Mouse (Mus musculus): Measurements from ENCODE around the gene Kcnq1. TPM values are rescaled to one million over a fixed set of nuclear protein-coding genes. Genes with fewer than 3 reads are reported as not detected.

Kcnq1 gene
- total RNA-seq, 2 experiments from 2014 or later: 6.0 to 7.7 TPM

DNA sequence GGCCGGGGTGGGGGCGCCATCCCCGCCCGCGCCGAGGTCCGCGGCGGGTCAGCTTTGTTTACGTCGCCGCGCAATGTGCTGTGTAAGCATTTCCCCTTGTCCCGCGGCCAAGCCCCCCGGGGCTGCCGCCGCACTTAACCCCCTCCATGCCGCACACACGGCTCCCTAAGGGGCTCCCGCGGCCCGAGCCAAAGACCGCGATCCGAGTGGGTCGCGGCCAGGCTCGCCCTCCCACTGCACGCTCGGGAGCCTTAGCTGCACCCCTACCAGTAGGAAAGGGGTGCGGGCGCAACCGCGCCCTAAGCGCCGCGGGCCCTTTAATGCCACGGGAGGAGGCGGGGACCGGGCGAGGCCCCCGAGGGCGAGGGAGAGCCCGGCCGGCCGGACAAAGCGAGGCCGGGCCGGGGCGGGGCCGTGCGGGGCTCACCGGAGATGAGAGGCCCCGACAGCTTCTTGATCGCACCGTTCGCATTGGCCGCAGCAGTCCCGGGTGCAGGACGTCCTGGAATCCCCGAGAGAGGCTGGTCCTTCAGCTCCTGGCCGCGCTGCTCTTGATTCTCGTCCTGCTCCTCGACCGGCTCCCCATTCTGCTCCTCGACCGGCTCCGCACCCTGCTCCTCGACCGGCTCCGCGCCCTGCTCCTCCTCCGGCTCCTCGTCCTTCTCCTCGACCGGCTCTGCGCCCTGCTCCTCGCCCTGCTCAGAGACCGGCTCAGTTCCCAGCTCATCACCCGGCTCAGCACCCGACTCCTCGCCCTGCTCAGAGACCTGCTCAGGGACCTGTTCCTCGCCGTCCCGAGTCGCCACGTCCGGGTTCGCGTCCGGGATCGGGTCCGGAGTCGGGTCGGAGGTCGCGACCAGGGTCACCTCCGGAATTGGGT is 353.4 kb downstream of the Kcnq1 start:
- peak; percentile 34 to 54 for DNase-seq (ENCODE audit: low spot score in 2 of 2)

DNA sequence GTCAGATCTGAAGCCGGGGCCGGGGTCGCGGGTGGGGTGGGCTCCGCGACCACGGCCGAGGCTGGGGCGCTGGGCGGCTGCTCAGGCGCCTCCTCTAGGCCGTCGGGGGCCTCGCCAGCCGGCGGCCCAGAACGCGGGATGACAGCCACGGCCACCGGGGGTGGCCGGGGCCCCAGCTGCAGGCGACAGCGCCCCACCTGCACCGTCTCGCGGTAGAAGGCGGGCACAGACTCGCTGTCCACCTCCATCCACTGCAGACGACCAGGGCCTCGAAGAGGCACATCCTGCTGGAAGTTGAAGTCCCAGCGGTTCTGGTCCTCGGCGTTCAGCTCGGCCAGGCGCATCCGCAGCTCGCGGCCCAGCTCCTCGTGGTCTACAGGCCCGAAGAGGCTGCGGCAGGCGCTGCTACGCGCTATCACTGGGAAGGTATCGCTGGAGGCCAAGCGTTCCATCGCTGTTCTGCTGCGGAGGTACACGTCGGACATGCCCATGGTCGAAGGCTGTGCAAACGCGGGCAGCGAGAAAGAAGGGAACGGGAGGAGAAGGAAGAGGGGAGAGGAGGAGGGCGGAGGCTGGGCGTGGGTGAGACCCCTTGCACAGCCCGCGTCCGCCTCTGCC is 354.2 kb downstream of the Kcnq1 start:
- DNase-seq (ENCODE audit: low spot score in 2 of 2): peak in 1 of 2 experiments; percentile 41

DNA sequence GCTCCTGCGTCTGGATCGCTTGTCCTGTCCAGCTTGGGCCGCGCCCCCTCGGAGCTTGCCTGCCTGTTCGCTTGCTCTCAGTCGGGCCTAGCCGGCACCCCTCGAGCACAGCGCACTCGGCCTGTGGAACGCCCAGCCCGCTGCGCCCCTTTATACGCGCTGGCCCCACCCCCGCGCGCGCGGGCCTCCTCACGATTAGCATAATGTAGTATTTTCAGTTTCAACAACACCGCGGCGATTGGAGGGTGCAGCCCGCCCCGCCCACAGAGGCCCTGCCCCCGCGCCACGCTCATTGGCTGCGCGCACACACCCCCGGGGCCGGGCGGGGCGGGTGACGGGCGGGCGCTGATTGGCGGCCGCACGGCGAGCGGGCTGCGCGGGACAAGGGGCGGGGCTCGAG is 354.7 kb downstream of the Kcnq1 start, which contains the start of gene Cdkn1c:
TSS of gene Cdkn1c (minus strand) at position 177 of the 400 bp plus-strand sequence.
- DNase-seq (ENCODE audit: low spot score in 2 of 2): peak; percentile 87 to 89

DNA sequence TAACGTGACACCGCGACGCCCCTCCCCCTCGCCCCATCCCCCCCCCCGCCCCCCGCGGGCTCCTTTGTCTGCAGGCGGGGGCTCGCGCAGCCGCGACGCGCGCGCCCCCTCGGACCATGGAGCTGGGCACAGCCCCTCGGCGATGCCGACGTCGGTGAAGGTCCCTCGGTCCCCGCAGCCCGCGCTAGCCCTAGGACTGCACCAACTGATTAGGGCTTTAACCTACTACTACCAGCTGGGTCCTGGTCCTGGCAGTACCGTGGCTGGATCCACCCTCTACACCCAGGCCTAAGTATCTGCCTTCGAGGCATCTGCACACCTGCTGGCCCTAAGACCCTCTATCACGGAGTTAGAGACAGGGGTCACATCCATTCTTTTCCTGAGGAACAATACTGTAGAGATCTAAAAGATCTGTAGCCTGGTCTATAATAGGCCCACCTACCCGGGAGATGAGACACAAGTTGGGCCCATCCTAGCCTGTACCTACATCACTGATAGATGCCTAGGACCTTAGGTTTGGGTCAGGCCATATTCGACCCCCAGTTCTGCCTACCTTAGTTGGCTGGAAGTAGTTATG is 355.2 kb downstream of the Kcnq1 start:
- DNase-seq (ENCODE audit: low spot score in 2 of 2): no peak

DNA sequence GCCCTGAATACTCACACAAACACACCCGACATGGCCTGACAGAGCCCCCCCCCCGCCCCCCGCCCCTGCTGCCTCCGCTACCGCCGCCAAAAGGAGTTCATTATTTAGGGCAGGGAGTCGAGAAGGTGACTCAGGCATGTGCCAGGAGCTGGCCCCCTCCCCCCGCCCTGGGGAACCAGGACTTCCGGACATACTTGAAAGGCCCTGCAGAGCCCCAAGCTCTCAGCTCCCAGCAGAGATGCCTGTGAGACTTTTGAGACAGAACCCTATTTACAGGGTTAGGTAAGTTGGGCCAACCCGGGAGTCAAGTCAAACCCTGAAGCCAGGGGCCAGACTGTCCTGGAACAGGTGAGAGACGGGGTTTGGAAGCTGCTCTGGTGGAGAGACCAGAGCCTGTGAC is 355.8 kb downstream of the Kcnq1 start:
- no peak for DNase-seq (ENCODE audit: low spot score in 2 of 2)

DNA sequence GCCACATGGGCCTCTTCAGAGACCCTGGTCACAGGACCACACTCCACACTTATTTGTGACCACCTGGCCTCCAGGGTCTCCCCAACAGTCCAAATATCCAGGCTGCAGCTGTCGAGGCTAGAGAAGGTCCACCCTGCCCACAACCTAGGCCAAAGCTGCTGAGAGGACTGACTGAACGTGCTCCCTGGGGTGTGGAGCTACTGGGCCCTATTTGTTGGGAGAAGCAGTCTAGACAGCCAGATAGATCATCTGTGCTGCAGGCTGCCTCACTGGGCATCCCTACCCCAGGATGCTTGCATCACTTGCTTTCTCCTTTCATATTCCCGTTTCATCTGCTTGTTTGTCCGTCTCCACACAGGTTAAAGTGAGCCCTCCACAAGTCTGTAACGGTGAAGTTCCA is 356.4 kb downstream of the Kcnq1 start:
- no peak for DNase-seq (ENCODE audit: low spot score in 2 of 2)

DNA sequence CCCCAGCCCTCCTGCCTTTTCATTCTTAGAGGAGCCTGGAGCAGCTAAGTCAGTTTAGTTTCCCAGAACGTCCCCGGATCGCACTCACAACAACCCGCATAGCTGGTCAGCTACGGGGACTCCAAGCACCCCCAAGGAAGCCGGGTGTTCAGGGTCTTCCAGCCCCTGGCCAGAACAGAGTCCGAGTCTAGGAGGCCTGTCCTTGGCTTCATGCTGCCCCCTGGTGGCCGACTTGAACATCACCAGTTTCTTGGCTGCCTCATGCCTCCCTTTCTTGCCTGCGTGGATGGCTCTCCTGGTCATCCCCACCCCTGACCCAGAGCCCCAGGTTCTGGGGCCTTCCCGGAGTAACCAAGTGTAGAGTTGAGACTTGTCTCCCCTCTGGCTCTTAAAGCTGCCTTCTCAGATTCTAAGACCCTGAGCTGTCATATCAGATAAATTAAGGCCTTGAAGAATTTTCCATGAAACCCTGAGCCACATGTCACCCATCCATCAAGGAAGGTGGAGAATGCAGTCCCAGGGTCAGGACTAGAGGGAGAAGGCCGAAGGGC is 357.8 kb downstream of the Kcnq1 start:
- DNase-seq (ENCODE audit: low spot score in 2 of 2): peak; percentile 71 to 84

DNA sequence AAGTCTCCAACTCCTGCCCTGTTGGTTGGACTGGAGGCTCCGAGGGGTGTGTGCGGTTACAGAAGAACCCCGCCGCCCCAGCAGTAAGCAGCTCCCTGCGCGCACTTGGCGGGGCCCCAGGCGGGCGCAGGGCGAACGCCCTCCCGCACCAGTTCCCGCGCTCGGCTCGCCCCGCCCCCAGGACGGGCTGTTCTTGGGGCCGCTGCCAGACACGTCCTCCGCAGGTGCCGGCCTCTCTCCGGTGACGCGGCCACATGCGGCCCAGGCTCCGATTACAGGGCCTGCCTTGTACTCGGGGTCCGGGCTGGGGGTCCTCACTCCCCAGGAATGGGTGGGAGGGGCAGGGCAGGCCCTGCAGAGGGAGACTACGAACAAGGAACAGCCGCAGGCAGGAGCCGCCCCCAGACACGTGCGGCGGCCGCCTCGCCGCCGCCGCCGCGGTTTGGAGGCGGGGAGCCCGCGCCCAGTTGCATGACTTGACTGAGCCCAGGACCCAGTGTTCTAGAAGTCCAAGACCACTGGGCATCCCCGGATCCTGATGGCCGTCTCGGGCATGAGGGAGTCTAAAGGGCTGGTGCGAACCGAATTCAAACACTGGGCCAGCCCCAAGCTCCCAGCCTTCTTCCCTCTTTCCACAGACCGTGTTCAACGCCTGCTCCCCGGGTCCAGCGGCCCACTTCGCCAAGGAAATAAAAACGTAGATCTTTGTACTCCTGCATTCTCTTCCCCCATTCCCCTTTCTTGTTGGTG is 358.8 kb downstream of the Kcnq1 start:
- DNase-seq (ENCODE audit: low spot score in 2 of 2): peak; percentile 49 to 71

DNA sequence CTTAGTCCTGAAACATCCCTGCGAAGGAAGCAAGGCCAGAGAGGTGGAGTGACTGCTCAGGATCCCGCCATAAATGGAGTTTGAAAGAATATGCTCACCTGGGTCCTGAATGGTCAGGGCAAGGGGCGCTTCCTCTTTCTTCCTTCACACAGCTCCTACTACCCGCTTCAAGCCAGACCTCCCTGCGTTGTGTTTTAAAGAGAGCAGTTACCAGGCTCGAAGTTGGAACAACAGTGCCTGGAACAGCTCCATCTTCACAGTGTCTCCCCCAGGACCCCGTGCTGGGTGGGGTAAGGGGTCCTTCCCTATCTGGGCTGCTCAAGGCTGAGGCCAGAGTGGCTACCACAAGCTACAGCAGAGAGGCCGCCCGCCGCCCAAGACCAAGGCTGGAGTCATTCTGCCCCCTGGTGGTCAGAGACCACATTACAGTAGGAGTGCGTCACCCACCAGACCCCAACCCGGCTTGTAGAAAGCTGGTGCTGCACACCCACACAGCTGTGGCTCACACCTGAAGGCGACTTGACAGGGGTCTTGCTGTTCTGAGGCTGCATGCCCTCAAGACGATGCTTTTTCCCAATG is 360.0 kb downstream of the Kcnq1 start:
- peak; percentile 84 to 87 for DNase-seq (ENCODE audit: low spot score in 2 of 2)

DNA sequence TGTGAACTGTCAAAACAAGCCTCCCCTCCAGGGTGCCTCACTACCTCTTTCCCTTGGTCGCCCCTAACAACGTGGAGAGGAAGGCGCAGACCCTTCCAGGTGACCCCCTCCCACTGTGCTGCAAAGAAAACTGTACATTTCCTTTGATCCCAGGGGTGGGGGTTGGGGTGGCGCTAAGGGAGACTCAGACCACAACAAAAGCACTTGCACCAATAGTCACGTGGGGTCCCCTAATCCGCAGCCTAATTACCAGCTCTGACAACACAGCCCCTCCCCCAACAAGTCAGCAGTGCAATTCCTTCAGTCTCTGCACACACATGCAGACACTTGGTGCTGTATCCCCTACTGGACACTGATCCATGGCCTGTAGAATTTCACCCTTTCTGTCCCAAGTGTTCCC is 361.6 kb downstream of the Kcnq1 start:
- DNase-seq (ENCODE audit: low spot score in 2 of 2): no peak

DNA sequence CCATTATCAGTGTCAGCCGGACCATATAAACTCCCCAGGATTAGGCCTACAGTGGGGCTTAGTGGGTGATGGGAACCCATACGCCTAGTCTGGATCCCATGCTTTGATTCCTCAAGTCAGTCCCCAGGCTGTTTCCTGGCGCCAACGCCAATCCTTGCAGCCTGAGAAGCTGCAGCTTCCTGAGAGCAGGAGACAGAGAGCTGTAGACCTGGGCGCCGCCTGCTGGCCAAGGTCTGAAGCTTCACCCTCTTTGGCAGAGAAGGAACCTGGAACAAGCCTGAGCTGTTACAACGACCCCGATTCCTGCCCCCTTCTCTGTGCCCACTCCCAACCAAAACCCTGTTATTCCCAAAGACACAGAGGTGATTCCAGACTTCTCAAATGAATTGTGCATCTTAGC is 363.8 kb downstream of the Kcnq1 start:
- DNase-seq (ENCODE audit: low spot score in 2 of 2): peak; percentile 63 to 85

DNA sequence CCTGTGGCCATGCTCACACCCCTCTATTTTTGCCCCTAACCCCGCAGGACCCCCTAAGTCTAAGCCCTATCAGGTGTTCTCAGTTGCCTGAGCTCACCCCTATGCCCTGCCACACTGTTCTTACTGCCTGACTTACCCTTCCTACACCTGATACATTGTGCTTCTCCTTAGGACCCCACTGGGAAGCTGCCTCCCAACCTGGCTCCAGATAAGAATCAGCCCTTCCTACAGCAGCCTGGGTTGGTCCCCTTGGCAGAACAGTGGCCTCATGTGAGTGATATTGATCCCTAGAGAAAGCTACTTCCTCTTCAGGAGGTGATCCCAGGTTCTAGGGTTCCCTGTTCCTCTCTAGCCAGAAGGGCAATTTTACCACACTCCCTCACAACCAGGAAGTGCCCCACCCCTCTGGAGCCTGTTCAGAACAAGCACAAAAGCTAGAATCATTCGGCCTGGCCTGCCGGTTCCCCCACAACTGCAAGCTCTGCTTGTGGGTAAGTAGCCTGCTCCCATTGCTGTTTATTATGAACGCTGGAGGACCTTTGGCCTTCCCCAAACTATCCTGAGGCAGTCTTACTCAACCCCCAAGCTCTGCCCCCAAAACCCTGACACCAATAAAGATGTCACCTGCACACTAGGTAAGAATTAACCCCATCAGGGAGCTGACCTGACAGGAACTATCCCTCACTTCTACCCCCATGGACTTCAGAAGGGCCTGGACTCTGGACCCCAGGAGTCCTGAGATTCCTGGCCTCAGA is 367.4 kb downstream of the Kcnq1 start, which contains the start of gene Slc22a18:
TSS of gene Slc22a18 (plus strand) at position 390 of the 755 bp plus-strand sequence.
- no peak for DNase-seq (ENCODE audit: low spot score in 2 of 2)

DNA sequence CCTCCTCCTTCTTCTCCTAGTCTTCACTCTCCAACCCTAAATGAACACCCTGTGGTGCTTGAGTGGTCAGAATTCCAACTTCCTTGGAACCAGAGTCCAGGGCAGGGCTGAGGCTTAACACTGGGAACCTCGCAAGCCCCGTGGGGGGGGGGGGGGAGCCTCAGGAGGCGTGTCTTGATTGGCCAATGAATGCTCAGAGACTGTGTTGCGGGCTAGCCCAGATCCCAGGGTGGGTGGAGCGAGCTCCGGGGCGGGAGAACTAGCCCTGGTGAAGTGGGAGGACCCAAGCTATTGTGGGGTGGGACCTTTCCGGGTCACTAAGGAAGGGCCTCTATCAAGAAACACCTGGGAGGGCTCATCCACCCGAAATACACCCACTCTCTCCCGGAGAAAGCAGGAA is 368.6 kb downstream of the Kcnq1 start:
- DNase-seq (ENCODE audit: low spot score in 2 of 2): no peak

DNA sequence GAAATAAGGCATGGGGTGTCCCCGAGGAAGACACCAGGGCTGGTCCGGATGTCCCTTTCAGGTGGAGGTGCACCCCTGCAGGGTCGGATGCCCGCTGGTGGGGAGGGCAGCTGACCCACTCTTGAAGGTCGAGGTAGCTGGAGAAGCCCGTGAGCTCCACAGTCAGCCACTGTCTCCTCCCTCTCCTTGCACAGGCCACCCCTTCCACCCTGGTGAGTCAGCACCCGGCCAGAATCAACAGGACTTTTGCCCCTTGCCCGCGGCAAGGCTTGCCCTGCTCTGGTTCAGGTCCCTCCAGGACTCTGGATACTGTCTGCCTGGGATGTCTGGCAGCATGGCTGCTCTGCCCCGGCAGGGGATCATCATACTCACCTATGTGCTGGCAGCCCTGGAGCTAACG is 369.7 kb downstream of the Kcnq1 start:
- DNase-seq (ENCODE audit: low spot score in 2 of 2): no peak

Other genes with a start within 250 kb of the Kcnq1 start
- gene Th, start 175.2 kb upstream of the Kcnq1 start, total RNA-seq (2021): 1 to 10 TPM in 1 of 2 experiments, under 1 TPM in 1; 0.44 to 1.6 TPM
- gene Ascl2, start 137.1 kb upstream of the Kcnq1 start, total RNA-seq (2021): under 1 TPM in 1 of 2 experiments, not detected in 1; 0.22 TPM
- under 1 TPM; 0.88 to 0.96 TPM for gene Tspan32, start 101.3 kb upstream of the Kcnq1 start, total RNA-seq (2021)
- 100 to 1,000 TPM; 347 to 375 TPM for gene Cd81, start 53.6 kb upstream of the Kcnq1 start, total RNA-seq (2021)
- gene Tssc4, start 37.1 kb upstream of the Kcnq1 start, total RNA-seq (2021): 10 to 100 TPM; 24.5 to 26.8 TPM
- gene Trpm5, start 11.7 kb upstream of the Kcnq1 start, total RNA-seq (2021): 10 to 100 TPM in 1 of 2 experiments, 1 to 10 TPM in 1; 10.0 to 10.3 TPM

Data from gastrocnemius, postnatal 4 days (tissue).